Mouse (Mus musculus) telencephalon, adult 2 months (tissue): ENCODE results near the gene Epha8.
A peak's percentile ranks its signal among the peaks of the same experiment; 100 is the strongest.

ENCODE experiments used
- DNase-seq: peaks from one replicate; pipeline ENCODE4 v3.0.0-alpha.2; 2011; ENCODE audit warnings: low read depth, low spot score

The Epha8 gene

GRCm38 (mm10) chr4:136907033-136907432 is 49.6 kb downstream of the Epha8 start:
- no peak for DNase-seq

- no peak for DNase-seq
These were observed 51.7 kb downstream of the Epha8 start for GRCm38 (mm10) chr4:136904767-136905539.

GRCm38 (mm10) chr4:136899154-136899553 is 57.5 kb downstream of the Epha8 start:
- no peak for DNase-seq

GRCm38 (mm10) chr4:136898637-136899036 is 58.0 kb downstream of the Epha8 start, which contains the start of gene C1qa:
TSS of gene C1qa (minus strand) at chr4:136898803.
- no peak for DNase-seq

- no peak for DNase-seq
These were observed 58.5 kb downstream of the Epha8 start for GRCm38 (mm10) chr4:136898084-136898598.

GRCm38 (mm10) chr4:136896461-136896860 is 60.2 kb downstream of the Epha8 start:
- no peak for DNase-seq

GRCm38 (mm10) chr4:136895861-136896260 is 60.8 kb downstream of the Epha8 start:
- no peak for DNase-seq

GRCm38 (mm10) chr4:136894821-136895220 is 61.8 kb downstream of the Epha8 start:
- DNase-seq: no peak

GRCm38 (mm10) chr4:136893691-136894543 is 62.7 kb downstream of the Epha8 start:
- no peak for DNase-seq

- DNase-seq: peak; percentile 63
These were observed 63.8 kb downstream of the Epha8 start, which contains the start of gene C1qc for GRCm38 (mm10) chr4:136892811-136893210. TSS of gene C1qc (minus strand) at chr4:136893065.

- DNase-seq: no peak
These were observed 64.2 kb downstream of the Epha8 start for GRCm38 (mm10) chr4:136892371-136892770.

GRCm38 (mm10) chr4:136891115-136891514 is 65.5 kb downstream of the Epha8 start:
- DNase-seq: no peak

- no peak for DNase-seq
These were observed 66.6 kb downstream of the Epha8 start for GRCm38 (mm10) chr4:136889981-136890380.

GRCm38 (mm10) chr4:136887714-136888113 is 68.9 kb downstream of the Epha8 start:
- no peak for DNase-seq

- DNase-seq: peak; percentile 68
These were observed 70.5 kb downstream of the Epha8 start, which contains the start of gene C1qb for GRCm38 (mm10) chr4:136886101-136886500. TSS of gene C1qb (minus strand) at chr4:136886187.
